Mouse (Mus musculus) left cerebral cortex, adult 8-10 months (tissue): ENCODE data around the gene Dtnb. TPM values are rescaled to one million over a fixed set of nuclear protein-coding genes. Genes with fewer than 3 reads are reported as not detected.

Experiments used
- DNase-seq, 2 experiments: peaks; one replicate each; pipeline ENCODE4 v3.0.0; 2022; ENCODE audit warnings: low spot score in 2 of 2
- microRNA-seq, 2 experiments: library from miRNA; unstranded; fragments of <30 nt; microRNA quantifications; one replicate each; pipeline ENCODE4 v1.2.0; 2022
- total RNA-seq, 4 experiments: library from RNA; stranded (reverse); gene quantifications; 2 replicates each; pipeline ENCODE4 v1.2.4; 2022

The Dtnb gene
- total RNA-seq, 4 experiments from 2014 or later = 117 to 137 (median 128) TPM

DNA sequence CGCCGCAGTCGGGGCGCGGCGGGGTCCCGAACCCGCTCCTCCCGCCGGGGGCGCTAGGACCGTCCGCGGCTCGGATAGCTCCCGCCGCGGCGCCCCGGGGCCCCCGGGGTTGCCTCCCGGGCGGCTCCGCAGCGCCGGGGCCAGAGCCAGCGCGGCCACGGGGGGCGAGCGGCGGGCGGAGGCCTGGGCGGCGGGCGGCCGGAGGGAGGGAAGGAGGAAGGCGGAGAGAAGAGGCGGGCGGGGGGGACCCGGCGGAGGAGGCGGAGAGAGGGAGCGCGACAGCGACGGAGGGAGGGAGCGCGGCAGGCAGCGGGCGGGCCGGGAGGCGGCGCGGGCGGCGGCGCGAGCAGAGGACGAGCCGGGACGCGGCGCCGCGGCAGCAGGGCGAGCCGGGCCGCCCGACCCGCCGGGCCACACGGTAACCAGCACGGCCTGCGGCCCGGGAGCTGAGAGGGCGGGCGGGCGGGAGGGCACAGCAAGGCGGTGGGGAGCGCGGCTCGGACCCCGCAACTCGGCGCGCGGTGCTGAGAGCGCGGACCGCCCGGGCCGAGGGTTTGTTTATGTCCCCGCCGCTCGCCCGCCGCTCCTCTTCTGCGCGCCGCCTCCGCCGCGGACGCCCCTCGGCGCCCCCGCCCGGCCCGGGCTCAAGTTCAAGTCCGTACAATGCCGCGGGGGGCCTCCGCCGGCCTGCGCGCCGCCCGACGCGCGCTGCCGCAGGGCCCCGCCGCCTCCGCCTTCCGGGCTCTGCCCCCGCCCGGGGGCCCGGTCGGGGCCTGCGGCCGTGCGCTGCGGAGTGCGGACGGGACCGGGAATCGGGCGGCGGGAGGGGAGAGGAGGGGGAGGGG lies 234.7 kb downstream of the Dtnb start:
- DNase-seq = no peak

DNA sequence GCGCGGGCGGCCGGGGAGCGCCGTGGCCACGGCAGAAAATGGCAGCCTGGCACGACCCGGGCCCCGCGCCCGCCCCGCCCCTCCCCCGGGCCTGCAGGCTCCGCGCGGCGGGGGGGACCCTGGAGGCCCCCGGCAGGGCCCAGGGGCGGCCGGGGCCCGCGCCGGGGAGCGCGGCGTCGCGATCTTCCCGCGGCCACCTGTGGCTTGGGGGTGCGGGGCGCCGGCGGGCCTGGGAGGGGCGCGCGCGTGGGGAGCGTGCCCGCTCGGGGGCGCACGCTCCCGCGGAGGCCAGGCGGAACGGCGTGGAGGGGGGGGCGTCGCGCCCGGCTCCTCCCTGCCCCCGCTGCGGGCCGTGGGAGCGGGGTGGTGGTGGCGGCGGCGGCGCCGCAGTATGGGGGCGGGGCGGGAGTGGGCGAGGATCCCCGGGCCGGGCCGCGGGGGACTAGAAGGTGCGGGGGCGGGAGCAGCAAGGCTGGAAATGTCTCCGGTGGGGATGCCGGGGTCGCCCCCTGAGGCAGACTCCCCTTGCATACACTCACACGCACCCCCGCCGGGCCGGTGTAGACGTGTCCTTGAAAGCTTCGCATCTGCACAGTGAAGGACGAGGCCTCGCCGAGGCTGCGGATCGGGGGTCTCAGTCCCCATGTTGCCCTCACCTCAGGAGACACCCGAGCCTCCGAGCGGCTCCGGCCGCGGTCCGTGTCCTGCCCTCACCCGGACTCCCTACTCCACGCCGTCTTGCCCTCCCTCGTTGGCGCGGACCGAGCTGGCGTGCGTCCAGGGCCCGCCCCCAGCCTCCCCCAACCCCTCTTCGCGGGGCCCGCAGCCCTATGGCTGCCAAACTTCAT lies 235.6 kb downstream of the Dtnb start:
- DNase-seq = peak in 1 of 2 experiments; percentile 78

DNA sequence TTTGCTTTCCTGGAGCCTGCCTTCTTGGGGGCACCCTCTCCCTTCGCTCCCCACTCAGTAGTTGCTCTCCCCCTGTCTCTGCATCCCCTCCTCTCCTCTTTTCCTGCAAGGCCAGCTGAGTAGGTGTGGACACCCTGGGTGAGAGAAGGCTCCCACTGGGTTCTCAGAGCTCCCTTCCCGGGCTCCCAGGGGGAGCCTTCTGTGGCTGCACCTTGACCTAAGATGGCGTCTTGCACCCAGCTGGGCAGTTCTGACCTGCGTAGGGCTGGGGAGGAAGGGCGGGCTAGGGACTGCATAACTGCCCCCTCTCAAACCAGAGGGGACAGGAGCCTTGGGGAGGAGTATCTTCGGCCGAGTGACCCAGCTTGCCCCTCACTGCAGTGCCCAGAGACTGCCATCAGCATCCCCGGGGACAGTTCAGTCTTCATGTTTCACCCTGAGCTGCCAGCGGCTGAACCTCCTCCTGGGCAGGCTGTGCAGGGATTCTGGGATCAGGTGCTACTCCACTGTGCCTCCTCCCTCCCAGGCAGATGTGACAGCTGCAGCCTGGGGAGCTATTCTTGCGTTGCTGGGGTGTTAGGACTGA lies 236.3 kb downstream of the Dtnb start:
- DNase-seq = no peak

DNA sequence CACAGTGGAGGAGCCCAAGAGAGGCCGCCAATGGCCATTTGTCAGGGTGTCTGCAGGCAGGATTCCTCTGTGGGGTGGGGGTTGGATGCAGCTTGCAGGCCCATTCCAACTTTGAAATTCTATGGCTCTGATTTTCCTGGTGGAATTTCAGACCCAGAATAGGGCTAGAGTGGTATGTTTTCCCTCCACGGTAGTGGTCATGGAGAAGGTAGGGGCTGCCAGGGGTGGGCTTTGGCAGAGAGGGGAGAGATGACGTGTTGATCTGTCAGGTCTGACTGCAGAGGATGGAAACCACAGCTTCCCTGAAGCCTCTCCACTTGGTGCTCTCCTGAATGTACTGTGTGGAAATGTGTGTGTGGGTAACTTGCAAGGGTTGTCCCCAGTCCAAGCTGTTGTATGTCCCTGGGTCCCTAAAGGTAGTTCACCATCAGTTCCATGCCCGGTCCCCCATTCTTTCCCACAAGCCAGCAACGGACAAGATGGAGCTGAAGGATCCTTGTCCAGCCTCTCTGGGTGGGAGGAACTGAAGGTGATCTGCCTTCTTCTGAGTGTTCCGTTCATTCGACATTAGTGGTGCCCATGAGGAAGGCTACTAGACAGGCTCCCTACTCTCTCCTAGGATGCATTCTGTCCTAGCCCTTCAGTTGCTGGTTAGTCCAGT lies 237.5 kb downstream of the Dtnb start:
- DNase-seq = no peak

DNA sequence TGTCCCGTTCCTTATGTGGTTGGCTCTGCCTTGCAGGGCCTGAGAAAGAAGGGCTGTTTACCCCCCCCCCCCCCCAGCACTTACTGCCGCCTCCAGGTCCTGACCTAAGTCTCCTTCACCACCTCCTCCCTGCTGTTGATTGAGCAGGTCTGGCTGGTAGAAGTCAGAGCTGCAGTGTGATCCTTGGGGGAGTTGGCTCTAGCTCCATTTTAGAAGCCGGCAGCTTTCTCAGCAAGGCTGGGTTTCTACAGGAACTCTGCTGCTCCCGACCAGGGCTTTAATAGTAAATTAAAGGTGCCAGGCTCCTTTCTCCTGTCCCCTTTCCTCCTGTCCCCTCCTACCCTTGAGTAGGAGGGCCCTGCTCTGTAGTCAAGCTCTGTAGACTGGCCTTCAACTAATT lies 238.3 kb downstream of the Dtnb start:
- DNase-seq = no peak

DNA sequence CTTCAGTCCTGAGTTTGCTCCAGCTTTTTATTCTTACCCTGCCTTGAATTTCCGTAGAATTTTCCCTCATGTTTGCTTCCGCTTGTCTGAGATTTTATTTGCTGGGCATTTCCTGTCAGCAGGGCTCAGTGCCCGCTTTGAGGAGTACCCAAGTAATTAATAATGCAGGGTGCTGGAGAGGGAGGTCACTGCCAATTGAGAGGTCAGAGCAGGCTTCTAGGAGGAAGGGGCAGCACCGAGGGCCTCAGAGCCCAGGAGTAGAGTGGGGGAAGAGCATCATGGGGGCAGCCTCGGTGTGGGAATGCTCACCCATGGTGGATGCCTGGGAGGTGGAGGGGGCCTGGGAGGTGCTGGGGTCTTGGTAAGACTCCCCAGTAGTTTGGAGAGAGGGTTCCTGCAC lies 239.4 kb downstream of the Dtnb start:
- no peak for DNase-seq

DNA sequence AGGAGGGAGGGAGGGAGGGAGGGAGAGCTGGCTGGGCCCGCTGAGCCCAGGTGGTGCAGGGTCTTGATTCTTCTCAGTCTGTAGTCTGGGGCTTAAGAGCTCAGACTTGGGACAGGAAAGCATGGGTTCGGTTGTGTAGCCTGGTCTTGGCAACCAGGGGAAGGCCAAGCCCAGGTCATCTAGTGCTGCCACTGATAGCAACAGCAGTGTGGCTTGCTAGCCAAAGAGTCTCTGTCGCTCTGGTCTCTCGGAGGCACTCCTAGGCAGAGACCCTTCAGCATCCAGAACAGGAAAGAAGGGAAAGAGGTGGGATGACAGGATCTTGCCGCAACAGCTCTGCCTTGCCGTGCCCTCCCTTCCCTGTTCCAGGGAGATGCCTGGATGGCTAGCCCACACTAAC lies 240.1 kb downstream of the Dtnb start:
- no peak for DNase-seq

DNA sequence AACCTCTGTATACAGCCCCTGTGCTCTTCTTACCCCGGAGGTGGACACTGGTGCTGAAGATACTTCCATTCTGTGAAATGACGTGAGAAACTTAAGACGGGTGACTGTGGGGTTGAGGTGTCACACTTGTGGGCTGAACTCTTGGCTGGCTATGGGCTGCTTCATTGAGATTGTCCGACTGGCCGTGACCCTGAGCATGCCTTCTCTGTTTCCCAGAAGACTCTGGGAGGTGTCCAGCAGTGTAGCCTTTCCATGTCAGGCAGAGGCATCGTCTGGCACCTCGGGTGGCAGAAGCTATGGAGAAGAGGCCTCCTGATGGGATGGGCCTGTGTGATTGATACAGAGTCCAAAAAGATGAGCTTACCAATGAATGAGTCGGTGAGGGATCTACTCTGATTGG lies 241.0 kb downstream of the Dtnb start:
- no peak for DNase-seq

DNA sequence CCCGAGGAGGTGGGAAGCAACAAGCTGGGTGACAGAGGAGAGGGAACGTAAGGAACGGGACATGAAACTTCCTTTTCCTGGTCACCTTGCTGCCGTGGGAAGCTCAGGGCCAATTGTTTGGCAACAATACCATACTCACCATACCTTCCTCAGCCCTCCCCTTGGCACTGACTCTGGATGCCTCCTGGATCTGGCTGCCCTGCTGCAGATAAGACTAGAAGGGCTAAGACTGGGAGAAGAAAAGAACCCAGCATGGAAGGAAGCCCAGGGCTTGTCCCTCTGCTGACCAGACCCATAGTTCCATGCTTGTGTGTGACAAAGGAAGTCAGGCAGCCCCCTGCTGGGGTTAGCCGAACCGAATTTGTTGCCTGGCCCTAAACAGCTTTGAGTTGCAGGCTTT lies 243.2 kb downstream of the Dtnb start:
- no peak for DNase-seq

DNA sequence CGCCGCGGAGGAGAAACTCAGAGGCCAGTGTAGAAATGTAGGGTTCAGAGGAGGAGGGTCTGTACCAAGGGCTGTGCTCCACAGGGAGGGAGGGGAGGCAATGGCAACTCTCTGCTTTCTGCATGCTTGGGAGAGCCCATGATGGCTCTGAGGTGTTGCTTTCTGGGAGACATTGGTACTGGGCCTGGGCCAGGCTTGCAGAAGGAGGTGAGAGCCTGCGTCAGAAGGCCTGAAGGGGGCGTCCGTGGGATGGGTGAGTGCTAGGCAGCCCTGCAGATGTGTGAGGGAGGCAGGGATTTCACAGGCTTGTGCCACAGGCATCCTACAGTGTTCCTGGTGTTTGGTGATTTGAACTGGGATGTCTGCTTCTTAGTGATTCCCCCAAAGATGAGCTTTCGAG lies 244.9 kb downstream of the Dtnb start:
- DNase-seq = peak in 1 of 2 experiments; percentile 83

DNA sequence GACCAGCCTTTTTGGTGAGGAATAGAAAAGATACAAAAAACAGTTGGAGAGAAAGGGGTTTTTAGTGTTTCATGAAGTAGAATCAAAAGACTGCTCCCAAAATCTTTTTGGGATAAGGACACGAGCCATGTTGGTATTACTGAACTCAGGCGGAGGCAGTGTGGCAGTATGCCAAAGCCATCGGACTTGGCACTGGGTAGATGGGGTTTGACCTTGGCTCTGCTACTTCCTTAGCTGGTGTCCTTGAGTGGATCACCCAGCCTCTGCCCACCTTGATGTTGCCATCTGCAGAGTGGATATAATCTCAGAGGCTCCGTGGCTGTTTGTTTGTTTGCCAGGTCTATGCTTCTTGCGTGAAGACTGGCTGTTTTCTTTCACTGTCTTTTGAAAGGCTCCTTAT lies 245.4 kb downstream of the Dtnb start:
- DNase-seq = no peak

DNA sequence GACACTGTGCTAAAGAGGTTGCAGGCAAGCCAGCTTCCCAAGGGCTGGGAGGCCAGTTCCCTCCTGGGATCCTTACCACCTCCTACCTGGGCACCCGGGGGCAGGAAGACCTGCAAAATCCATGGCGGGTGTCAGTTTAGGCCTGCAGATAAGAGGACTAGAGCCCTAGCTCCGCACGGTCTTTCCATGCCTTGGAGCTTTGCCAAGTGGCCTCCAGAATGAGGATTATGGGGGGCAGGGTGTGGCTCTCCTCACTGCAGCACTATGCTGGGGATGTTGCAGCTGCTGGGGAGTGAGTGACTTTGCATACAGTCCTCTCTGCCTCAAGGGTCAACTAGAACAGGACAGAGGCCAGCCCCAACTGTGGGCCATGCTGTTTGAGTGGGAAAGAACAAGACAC lies 247.7 kb downstream of the Dtnb start:
- DNase-seq = no peak

DNA sequence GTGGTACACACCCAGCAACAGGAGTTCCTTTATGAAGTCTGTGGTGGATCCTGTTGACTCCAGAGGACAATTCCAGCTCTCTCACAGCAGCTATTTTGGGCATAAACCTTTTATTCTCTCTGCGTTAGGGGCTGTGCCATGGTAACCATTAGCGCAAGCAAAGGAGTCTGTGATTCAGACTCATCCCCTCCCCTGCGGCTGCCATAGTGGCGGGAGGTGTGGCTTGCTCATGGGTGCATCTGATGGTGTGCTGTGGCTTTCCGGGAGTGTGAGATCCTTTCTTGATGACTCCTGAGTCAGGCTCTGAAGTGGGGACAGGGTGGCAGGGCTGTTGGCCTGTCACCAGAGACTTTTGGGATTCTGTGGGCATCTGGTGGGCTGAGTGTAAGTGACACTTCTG lies 251.2 kb downstream of the Dtnb start:
- DNase-seq = peak in 1 of 2 experiments; percentile 79

DNA sequence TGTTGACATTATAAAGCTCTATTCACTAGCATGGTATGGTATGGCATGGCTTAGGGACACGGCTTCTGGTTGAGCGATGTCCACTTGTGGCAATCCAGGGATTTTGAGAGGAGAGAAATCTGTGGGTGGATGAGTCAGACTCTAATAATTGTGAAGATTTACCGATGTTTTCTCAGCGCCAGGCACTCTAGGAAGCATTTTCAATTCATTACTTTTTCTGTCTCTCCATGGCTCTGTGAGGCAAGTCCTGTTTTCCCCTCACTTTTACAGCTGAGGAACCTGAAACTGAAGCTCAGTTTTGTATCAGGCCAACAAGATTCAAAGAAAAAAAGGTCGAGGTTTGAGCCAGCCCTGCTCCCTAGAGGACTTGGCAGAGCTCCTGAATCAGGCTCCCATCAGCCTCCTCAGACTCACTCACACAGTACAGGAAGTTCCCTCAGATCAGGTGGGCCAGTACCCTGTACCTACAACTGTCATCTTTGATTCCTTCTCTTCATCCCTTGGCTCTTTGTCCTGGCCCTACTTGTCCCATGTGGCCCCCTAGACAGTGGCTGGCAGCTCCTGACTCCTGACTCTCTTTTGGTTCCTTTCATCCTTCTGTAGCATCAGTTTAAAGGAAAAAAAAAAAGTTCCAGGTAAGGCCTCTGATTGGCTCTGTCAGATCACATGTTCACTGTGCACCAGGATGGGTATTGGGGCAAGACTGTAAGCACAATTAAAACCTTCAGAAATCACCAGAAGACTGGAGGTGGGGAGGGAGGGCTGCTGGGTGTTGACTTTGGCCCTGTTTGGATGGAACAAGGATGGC lies 252.9 kb downstream of the Dtnb start:
- DNase-seq = no peak

DNA sequence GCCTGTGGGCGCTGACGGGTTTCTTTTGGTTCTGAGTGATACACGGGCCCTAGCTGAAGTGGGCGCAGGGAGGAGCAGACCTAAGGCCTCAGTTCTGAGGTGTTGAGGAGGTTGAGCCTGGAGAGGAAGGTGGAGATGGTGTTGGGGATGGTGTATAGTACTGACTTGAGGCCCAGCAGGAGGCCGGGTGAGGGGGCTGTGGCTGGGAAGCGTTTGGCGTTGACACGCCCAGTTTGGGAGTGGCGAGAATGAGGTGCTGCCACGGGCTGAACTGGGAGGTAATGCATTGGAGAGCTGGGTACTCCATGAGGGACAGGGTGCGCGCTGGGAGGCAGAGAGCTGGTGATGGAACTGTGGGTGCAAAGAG lies 253.5 kb downstream of the Dtnb start:
- DNase-seq = peak in 1 of 2 experiments; percentile 30

DNA sequence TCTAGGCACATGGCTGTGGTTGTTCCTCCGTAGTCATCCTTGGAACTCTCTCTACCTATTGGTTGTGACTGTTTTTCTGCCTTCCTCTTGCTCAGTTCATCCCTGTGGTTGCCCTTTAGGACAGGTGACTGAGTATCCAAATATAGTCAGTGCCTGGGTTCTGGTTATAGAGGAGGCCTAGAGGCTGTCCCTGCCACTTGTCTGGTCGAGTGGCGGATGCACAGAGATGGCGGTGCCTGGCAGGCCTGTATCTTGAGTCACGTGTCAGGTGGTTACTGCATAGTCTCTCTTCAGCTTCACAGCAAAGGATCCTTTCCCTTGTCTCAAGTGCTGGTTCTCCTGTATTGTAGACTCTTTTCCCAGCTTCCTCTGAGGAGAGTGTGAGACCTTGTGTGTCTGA lies 255.6 kb downstream of the Dtnb start:
- DNase-seq = no peak

Small RNAs within 50 kb of the gene (microRNA-seq; reads per million reads assigned to microRNA genes)
- 0 reads per million in 2 experiments for gene Gm26050

Other genes with a start within 250 kb of the Dtnb start
- 100 to 1,000 TPM; 164 to 176 (median 165) TPM for gene Kif3c, start 207.2 kb upstream of the Dtnb start, total RNA-seq
- gene Asxl2, start 145.5 kb upstream of the Dtnb start, total RNA-seq = 10 to 100 TPM; 32.7 to 36.9 (median 34.3) TPM
- gene Dnmt3a, start 233.6 kb downstream of the Dtnb start, total RNA-seq = 100 to 1,000 TPM; 101 to 108 (median 103) TPM